Mouse (Mus musculus) kidney, adult 8-10 months (tissue): ENCODE data around the gene Uba52.

Source experiments
- DNase-seq, 2 experiments: peaks; one replicate each; pipeline ENCODE4 v3.0.0; 2022

Gene Uba52

GRCm38 (mm10) chr8:70481908-70482307, 28.7 kb downstream of the Uba52 start:
- DNase-seq: no peak

- peak in 1 of 2 experiments; percentile 44 for DNase-seq
These were observed 33.2 kb downstream of the Uba52 start for GRCm38 (mm10) chr8:70477269-70477982.

DNA sequence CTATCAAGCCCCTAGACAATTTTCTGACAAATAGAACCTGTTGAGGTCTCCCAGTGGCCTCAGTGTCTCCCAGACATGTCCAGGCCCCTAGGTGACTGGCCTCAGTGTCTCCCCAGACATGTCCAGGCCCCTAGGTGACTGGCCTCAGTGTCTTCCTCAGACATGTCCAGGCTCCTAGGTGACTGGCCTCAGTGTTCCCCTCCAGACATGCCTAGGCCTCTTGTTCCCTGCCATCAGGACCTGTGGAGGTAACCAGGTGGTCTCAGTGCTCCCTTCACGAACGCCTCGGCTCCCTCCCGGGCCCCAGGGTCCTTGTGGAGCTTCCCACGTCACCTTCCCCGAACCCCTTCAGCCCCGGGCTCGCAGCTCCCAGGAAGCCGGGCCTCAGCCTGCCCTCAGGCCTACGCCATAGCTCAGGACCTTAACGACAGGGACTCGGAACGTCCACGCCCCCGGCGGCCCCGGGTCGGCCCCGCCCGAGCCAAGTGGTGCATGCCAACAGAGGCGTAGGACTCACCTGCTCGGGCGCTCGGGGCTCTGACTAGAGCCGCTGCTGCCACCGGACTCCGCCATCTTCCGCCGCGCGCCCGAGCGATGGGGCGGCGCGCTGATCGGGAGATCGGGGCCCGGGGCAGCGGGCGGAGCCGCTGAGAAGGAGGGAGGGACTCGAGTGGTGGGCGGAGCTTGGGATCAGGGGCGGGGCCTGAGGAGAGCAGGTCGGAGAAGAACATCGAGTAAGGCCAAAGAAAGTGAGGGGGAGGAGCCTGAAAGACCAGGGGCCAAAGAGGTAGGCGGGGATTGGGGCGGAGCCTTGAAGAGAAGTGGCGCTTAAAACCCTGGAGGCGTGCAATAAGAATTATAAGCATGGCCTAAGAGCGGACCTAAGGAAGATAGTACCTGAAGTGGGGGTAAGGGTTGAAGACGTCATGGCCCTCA, 34.0 kb downstream of the Uba52 start, which contains the start of gene Klhl26:
TSS of gene Klhl26 (minus strand) at position 636 of the 936 bp plus-strand sequence.
- DNase-seq: peak; percentile 97 to 98

DNA sequence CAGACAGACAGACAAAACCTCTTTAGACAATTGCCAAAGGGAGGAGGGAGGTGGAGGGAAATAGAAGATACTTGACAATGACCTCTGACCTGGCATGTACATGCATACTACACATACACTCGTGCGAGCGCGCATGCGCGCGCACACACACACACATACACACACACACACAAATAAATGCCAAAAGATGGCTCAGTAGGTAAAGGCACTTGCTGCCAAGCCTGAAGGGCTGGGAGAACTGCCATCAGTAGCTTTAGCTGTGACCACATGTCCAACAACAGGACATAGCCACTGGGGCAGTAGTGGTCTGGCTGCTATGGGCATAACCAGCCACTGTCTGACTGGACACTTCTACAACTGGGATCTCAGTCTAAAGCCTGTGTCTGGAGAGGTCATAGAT, 38.7 kb downstream of the Uba52 start:
- no peak for DNase-seq

DNA sequence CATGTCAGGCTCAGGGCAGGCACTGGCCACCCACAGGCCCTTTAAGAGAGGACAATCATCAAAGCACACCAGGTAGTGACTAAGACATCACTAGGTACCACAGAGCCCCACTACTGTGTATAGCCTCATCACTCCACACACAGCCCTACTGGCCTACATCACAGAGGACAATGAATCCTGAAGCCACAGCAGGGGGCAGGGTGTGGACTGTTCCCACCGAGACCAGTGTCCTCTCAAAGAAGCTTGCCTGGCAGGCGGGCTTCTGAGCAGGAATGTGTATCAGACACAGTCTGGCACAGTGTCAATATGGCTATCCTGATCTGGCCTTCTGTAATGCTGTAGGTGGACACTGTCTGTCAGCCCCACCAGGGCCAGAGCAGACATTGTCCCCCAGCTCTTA, 40.7 kb downstream of the Uba52 start:
- no peak for DNase-seq

DNA sequence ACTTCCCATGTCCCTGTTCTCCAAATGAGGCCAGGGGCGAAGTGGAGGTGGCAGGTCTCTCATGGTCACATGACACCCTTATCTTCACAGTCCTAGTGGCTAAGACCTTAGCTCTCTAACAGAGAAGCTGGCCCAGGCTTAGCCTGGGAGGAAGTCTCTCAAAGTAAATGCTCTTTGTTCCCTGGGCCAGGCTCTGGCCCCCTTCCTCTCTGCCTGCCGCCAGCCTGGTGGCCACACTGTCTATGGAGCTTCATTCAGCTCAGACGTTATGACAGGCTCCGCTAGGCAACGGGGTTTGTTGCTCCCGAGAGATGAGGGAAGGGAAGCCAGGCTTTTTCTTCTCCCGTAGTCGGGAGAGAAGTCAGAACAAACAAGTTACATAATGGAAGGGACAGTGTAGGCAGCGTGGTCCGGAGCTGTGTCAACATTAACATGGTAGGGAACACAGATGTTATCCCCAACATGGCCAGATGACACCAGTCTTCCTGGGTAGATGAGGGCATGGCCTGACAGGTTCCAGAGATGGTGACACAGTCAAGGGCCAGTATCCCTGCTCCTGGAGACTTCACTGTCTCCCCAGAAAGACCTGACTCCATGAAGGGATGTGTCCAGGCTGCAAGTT, 41.2 kb downstream of the Uba52 start:
- DNase-seq: no peak

DNA sequence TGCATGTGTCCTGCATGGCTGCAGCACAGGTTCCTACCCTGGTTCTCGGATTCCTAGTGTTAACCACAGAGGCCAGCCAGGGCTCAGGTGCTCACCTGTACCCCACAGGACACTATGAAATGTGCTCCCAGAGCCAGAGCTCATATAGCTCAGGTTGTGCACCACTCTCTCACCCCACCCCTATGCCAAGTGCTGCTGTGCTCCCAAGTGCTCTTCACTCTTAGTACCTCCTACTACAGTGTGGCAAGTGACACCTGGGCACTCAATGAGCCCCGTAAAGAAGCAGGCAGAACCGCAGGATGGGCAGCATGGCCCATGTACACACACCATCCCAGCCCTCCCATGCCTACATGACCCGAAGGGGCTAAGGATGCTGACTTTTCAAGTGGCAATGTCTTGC, 41.9 kb downstream of the Uba52 start:
- no peak for DNase-seq

DNA sequence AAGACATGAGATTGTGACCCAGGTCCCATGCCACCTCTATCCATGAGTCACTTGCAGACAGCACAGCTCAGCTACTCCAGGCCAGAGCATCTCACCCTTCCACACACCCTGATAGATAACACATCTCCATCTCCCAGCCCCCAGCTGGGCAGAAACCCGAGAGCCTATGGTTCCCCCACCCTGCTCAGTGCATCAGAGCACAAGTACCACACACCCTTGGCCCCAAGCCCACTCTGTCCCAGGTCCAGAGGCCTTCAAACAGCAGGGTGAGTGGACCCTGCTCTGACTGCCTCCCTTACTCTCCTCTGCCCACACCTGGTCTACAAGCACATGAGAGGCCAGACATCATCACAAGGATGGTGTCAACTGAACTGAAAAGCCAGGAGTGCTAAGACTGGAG, 42.7 kb downstream of the Uba52 start:
- no peak for DNase-seq

- DNase-seq: no peak
These were observed 43.3 kb downstream of the Uba52 start for GRCm38 (mm10) chr8:70467229-70467725.

- peak in 1 of 2 experiments; percentile 21 for DNase-seq
These were observed 43.8 kb downstream of the Uba52 start for GRCm38 (mm10) chr8:70466771-70467170.

- no peak for DNase-seq
These were observed 44.3 kb downstream of the Uba52 start for GRCm38 (mm10) chr8:70466305-70466704.

- no peak for DNase-seq
These were observed 44.9 kb downstream of the Uba52 start for GRCm38 (mm10) chr8:70465701-70466100.

GRCm38 (mm10) chr8:70464162-70464561, 46.4 kb downstream of the Uba52 start:
- DNase-seq: no peak

DNA sequence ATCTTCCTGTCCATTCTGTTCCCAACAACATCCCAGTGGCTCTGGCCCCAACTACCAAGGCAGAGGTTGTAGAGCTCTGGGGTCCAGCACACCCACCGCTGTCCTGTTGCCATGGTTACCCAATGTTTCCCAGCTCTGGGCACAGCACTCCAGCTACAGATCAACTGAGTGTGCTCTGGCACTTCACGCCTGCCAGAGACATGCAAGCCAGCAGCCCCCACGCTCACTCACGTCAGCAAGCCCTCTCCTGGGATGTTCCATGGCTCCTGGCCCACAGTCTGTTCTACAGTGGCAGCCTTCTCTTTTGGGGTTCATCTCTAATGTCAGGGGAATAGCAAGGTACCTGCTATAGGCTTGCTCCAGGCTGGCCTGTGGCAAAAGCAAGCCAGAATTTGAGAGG, 47.3 kb downstream of the Uba52 start:
- DNase-seq: no peak

GRCm38 (mm10) chr8:70462516-70462813, 48.1 kb downstream of the Uba52 start:
- DNase-seq: no peak

DNA sequence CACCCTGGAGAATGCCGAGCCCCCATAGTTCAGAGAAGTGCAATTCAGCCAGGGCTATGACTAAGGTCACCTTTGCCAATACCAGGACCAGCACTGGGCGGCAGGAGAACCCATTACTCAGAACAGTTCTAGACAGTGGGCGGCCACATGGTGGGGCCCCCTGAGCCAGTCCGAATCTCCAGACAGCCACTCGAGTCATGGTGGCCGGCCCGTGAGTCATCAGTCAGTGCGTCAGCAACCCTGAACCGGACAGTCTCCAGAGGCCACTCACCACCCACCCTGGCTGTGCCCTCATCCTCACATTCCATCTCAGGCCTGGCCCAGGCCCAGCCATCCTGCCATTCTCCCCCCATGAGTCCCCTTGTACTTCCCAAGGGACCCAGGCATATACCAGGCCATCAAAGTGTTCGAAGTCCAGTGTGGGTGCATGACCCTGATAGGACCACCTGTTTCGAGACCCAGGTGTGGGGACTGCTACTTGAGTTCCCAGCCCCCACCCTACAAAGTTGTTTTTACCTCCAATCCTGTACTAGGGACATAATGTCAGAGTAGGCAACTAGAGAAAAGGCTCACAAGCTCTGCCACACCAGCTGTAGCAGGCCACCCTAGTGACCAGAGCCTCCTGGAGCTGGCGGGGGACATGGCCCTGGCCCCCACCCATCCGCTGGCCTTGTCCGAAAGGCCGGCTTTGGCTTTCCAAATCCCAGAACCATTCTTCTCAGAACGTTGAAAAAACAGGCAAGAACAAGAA, 48.7 kb downstream of the Uba52 start:
- DNase-seq: no peak

- no peak for DNase-seq
These were observed 50.0 kb downstream of the Uba52 start for GRCm38 (mm10) chr8:70460606-70461005.

DNA sequence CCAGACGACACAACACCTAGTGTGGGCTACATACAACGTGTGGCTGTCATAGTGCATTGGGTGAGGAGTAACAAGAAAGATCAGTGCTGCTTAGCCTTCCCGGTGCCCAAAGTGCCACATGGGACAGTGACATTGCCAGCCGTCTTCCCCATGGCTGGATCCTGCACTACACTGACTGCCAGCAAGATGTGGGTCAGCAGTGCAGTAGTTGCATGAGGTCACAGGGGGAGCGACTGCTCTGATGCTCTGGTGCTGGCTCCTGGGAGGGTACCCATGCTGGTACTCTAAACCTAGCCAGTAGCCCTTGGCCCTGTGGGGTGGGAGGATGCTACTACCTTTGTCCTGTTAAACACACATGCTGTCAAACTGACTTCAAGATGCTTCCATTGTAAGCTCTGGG, 50.4 kb downstream of the Uba52 start:
- DNase-seq: no peak

DNA sequence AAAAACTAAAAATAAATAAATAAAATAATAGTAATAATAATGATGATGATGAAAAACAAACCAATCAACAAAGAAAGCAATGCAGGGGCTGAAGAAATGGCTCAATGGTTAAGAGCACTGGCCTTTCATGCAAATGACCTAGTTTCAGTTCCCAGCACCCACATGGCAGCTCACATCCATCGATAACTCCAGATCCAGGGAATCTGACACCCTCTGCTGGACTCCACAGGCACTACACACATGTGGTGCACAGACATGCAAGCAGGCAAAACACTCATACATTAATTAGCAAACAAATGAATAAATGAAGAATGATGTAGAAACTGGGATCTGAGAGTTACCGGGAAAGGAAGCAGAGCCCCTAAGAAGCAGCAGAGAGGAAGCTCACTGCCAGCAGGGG, 51.0 kb downstream of the Uba52 start:
- no peak for DNase-seq

DNA sequence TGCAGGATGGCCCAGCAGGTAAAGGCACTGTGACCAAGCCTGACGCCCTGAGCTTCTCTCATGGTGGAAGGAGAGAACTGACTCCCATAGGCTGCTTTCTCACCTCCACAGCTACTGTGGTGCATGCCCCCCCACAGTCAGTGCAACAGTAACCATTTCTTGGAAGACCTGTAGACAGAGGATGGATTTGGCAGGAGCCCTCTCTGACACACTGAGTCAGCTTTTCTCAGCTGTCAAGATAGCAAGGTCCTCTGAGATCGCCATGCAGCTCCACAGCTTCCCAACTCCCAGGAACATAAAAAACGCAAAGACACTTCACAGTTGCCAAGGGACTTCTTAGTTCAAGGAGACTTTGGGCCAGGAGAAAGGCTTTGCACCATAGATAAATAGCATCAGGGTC, 52.1 kb downstream of the Uba52 start:
- DNase-seq: no peak
